Mouse (Mus musculus) CH12.LX (cell line): ENCODE results near the gene Grin3b.
A peak's percentile ranks its signal among the peaks of the same experiment; 100 is the strongest.

ENCODE experiments used
- BHLHE40 ChIP-seq: IDR thresholded peaks from 2 replicates; pipeline ENCODE4 v1.6.1; 2011; ENCODE audit warnings: mild to moderate bottlenecking, low read depth, low read length, improper control_type of control experiment
- CHD2 ChIP-seq: IDR thresholded peaks from 2 replicates; pipeline ENCODE4 v1.6.1; 2011; ENCODE audit warnings: low read length, improper control_type of control experiment
- CTCF ChIP-seq, 2 experiments: IDR thresholded peaks in 1 of 2; conservative IDR thresholded peaks in 1 of 2; 2 replicates each; pipeline ENCODE4 v1.5.1; 2011 to 2012; ENCODE audit warnings: low read depth in 2 of 2, low read length in 2 of 2, improper control_type of control experiment in 1 of 2, inconsistent platforms in 1 of 2, mild to moderate bottlenecking in 1 of 2, moderate library complexity in 1 of 2
- E2F4 ChIP-seq: IDR thresholded peaks from 2 replicates; pipeline ENCODE4 v1.6.1; 2011; ENCODE audit warnings: low read depth, low read length, improper control_type of control experiment; ENCODE audit not compliant: insufficient replicate concordance
- MAFK ChIP-seq: IDR thresholded peaks from 2 replicates; pipeline ENCODE4 v1.6.1; 2011; ENCODE audit warnings: low read length, improper control_type of control experiment; ENCODE audit not compliant: insufficient replicate concordance
- MAX ChIP-seq: IDR thresholded peaks from 2 replicates; pipeline ENCODE4 v1.6.1; 2011; ENCODE audit warnings: low read length, improper control_type of control experiment
- MYC ChIP-seq: IDR thresholded peaks from 2 replicates; pipeline ENCODE4 v1.6.1; 2011; ENCODE audit warnings: low read depth, mild to moderate bottlenecking, improper control_type of control experiment, low read length
- NRF1 ChIP-seq: IDR thresholded peaks from 2 replicates; pipeline ENCODE4 v1.6.1; 2014; ENCODE audit warnings: low read depth, mild to moderate bottlenecking, inconsistent platforms, low read length, improper control_type of control experiment, moderate library complexity
- POLR2A ChIP-seq: IDR thresholded peaks from 2 replicates; pipeline ENCODE4 v1.6.1; 2011; ENCODE audit warnings: low read depth, mild to moderate bottlenecking, improper control_type of control experiment, low read length
- POLR2AphosphoS2 ChIP-seq: IDR thresholded peaks from 2 replicates; pipeline ENCODE4 v1.6.1; 2011; ENCODE audit warnings: low read depth, low read length, improper control_type of control experiment
- RAD21 ChIP-seq: IDR thresholded peaks from 2 replicates; pipeline ENCODE4 v1.6.1; 2011; ENCODE audit warnings: low read depth, mild to moderate bottlenecking, low read length, improper control_type of control experiment, moderate library complexity
- USF1 ChIP-seq: IDR thresholded peaks from 2 replicates; pipeline ENCODE4 v1.6.1; 2014; ENCODE audit warnings: low read depth, mild to moderate bottlenecking, inconsistent platforms, low read length, improper control_type of control experiment
- ZKSCAN1 ChIP-seq: IDR thresholded peaks from 2 replicates; pipeline ENCODE4 v1.6.1; 2012; ENCODE audit warnings: low read depth, inconsistent platforms, low read length, improper control_type of control experiment, borderline replicate concordance

- TF ChIP-seq CTCF (conservative IDR thresholded peaks at IDR 0.05 in 1 of 2, IDR thresholded peaks at IDR 0.05 in 1 of 2; ENCODE audit: low read depth in 2 of 2, low read length in 2 of 2) (peak in 1 of 2 experiments; percentile 21; a peak in 1 of 4 replicates), NRF1 (no peak), MYC (no peak), E2F4 (no peak), POLR2A (no peak), USF1 (no peak), POLR2AphosphoS2 (no peak), CHD2 (no peak), MAX (no peak), ZKSCAN1 (no peak), BHLHE40 (no peak), MAFK (no peak), RAD21 (no peak; the same call in 1 of the 2 replicates)
Measured at GRCm38 (mm10) chr10:79991548-79991947, 21.0 kb downstream of the Grin3b start.
